Mouse (Mus musculus) limb, embryonic 14.5 days (tissue): ENCODE results near the gene Anks1b. TPM values are rescaled to one million over a fixed set of nuclear protein-coding genes. Genes with fewer than 3 reads are reported as not detected.

Experiments
- ATAC-seq: fragments of 200-750 bp; cut with Nextera tagmentation; 2 replicates; pipeline ENCODE4 v1.8.0; 2017; ENCODE audit warnings: low read depth, moderate number of reproducible peaks, moderate TSS enrichment; ENCODE audit not compliant: low FRiP score
- DNase-seq: peaks from one replicate; pipeline ENCODE4 v3.0.0-alpha.2; 2015; ENCODE audit warnings: low spot score
- H3K27ac ChIP-seq: fragments of 300-500 bp; sonication (generic); replicated peaks from 2 replicates; pipeline ENCODE4 v1.5.1; 2014; ENCODE audit warnings: low read depth, mild to moderate bottlenecking, low read length, moderate library complexity, mixed read lengths
- H3K27me3 ChIP-seq: fragments of 300-500 bp; sonication (generic); 2 replicates; pipeline ENCODE4 v1.6.1; 2014; ENCODE audit warnings: low read length, mixed read lengths; ENCODE audit not compliant: control insufficient read depth, insufficient read depth
- H3K36me3 ChIP-seq: fragments of 300-500 bp; sonication (generic); 2 replicates; pipeline ENCODE4 v1.6.1; 2014; ENCODE audit warnings: mild to moderate bottlenecking, low read length, moderate library complexity, mixed read lengths; ENCODE audit not compliant: control insufficient read depth, insufficient read depth
- H3K4me1 ChIP-seq: fragments of 300-500 bp; sonication (generic); 2 replicates; pipeline ENCODE4 v1.6.1; 2014; ENCODE audit warnings: antibody characterized with exemption, low read length, mixed read lengths; ENCODE audit not compliant: control insufficient read depth, insufficient read depth
- H3K4me2 ChIP-seq: fragments of 300-500 bp; sonication (generic); replicated peaks from 2 replicates; pipeline ENCODE4 v1.6.1; 2014; ENCODE audit warnings: low read depth, mild to moderate bottlenecking, low read length, moderate library complexity; ENCODE audit not compliant: severe bottlenecking
- H3K4me3 ChIP-seq: fragments of 300-500 bp; sonication (generic); replicated peaks from 2 replicates; pipeline ENCODE4 v1.5.1; 2014; ENCODE audit warnings: low read length
- H3K9ac ChIP-seq: fragments of 300-500 bp; sonication (generic); 2 replicates; pipeline ENCODE4 v1.6.1; 2014; ENCODE audit warnings: mild to moderate bottlenecking, low read depth, low read length, moderate library complexity; ENCODE audit not compliant: severe bottlenecking
- H3K9me3 ChIP-seq: fragments of 300-500 bp; sonication (generic); 2 replicates; pipeline ENCODE4 v1.6.1; 2016; ENCODE audit warnings: low read length; ENCODE audit not compliant: control insufficient read depth
- POLR2A ChIP-seq: fragments of 200-500 bp; IDR thresholded peaks from 2 replicates; pipeline ENCODE4 v1.8.0; 2012; ENCODE audit warnings: inconsistent platforms, mild to moderate bottlenecking, moderate library complexity, borderline replicate concordance; ENCODE audit not compliant: insufficient read depth, insufficient read length; ENCODE audit errors: extremely low read depth
- WGBS: fragments of 180-500 bp; shearing (Covaris S2); extraction: QIAGEN DNeasy Blood & Tissue Kit; methylation state at CpG from one replicate; pipeline ENCODE4 v1.1.7; 2014; 5-methylcytosine and 5-hydroxymethylcytosine counted together
- polyA plus RNA-seq, 2 experiments: library from polyadenylated mRNA; depleted of rRNA in 1 of 2; stranded (reverse) in 1 of 2; unstranded in 1 of 2; fragments of >200 nt; fragmentation: Nextera tagmentation in 1 of 2; extraction: Ambion mirVana in 1 of 2; gene quantifications; 2 replicates each; pipeline versions ENCODE4 v1.2.1 to v1.2.3; 2012 to 2014

Gene Anks1b
- polyA plus RNA-seq, 2 experiments = 2.6 to 4.3 TPM

- Histone ChIP-seq H3K4me3 (no peak overlapping the region), H3K9ac (no peak overlapping the region), H3K27me3 (no peaks in the 10 kb centered on the region), H3K36me3 (no peaks in the 10 kb centered on the region), H3K4me2 (no peak overlapping the region), H3K4me1 (no peaks in the 10 kb centered on the region), H3K27ac (no peak overlapping the region), H3K9me3 (no peaks in the 10 kb centered on the region)
- ATAC-seq = no peak
- no peak for TF ChIP-seq POLR2A
- WGBS = 47% methylated on average over 5 of the region's 5 CpGs
- DNase-seq = no peak
These were observed 1059.8 kb downstream of the Anks1b start for GRCm38 (mm10) chr10:90933088-90933487.

GRCm38 (mm10) chr10:90934678-90935077 is 1061.4 kb downstream of the Anks1b start:
- H3K9ac ChIP-seq = no peak overlapping the region
- no peak for TF ChIP-seq POLR2A
- no peak for ATAC-seq

DNA sequence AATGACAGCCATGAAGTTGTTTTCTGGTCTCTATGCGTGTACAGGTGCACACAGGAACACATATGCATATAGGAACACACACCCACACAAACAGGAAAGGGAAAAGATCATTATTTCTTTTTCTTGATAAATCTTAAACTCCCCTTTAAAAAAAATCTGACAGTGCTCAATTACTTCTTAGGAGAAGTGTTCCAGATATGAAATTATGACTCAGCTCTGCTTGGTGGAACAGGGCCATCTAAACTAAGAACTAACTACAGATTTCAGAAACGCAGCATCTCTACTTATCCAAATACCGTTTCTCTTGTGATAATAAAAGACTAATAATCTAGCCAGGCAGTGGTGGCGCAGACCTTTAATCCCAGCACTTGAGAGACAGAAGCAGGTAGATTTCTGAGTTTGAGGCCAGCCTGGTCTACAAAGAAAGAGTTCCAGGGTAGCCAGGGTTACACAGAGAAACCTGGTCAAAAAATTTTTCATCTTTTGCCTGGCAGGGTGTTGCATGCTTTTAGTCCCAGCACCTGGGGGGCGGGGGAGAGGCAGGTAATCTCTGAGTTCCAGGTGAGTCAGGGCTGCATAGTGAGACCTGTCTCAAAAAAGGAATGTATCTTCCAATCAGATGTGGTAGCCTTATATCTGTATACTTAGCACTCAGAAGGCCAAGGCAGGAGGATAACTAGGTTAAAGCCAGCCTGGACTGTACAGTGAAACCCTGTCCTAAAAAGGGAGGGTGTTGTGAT is 1064.6 kb downstream of the Anks1b start:
- Histone ChIP-seq H3K27ac (no peak overlapping the region), H3K9ac (no peak overlapping the region), H3K27me3 (no peaks in the 10 kb centered on the region), H3K4me3 (no peak overlapping the region), H3K36me3 (no peaks in the 10 kb centered on the region), H3K4me2 (no peak overlapping the region), H3K4me1 (no peaks in the 10 kb centered on the region), H3K9me3 (no peaks in the 10 kb centered on the region)
- no peak for TF ChIP-seq POLR2A
- DNase-seq = no peak
- 85% methylated on average over 5 of the region's 5 CpGs for WGBS
- ATAC-seq = no peak

More at GRCm38 (mm10) chr10:90934678-90935077, 1061.4 kb downstream of the Anks1b start:
- Histone ChIP-seq H3K4me3 (no peak overlapping the region), H3K4me1 (no peaks in the 10 kb centered on the region), H3K9me3 (no peaks in the 10 kb centered on the region), H3K27ac (no peak overlapping the region), H3K36me3 (no peaks in the 10 kb centered on the region), H3K4me2 (no peak overlapping the region), H3K27me3 (no peaks in the 10 kb centered on the region)
- DNase-seq = no peak
- 57% methylated on average over 13 of the region's 13 CpGs for WGBS

DNA sequence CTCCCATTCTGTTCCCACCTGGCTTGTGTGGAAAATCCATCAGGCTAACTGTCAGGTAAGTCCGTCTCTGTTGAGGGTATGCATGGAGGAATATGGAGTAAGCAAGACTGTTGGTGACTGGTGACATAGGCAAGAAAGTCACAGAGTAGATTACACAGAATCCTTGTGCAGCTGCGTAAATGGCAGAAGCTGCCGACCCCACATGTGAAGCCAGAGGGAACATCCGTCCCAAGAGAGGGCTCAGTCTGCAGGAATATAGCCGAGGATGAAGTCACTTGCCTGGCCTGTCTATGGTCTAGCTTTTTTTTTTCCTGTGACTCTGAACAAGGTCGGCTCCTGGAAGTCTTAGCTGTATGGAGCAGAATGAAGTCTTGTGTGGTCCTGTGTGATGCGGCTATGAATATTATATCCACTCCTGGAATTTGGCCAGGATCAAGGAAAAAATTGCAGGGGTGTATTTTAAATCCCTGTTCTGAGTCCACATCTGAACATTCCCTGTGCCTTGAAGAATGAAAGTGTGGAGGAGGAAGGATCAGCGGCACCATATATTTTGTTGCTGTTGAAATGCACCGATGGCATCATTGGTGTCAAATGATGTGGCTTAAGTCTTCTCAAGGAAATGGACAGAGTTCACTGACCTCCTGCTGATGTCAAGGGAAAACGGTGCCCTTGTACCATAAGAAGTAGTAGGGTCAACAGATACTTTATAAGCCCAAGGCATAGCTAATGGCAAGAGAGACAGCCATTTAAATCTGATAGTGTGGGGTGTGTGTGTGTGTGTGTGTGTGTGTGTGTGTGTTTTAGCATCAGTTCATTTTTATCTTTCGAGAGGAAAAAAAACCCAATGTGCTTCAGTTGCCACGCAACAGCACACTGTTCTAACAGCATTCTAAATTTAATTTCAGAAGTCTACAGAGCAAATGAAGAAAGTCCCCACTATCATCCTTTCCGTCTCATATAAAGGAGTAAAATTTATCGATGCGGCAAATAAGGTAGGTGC is 1067.5 kb downstream of the Anks1b start:
- ATAC-seq (no peak), DNase-seq (no peak)
- no peaks in the 10 kb centered on the region for H3K27me3 ChIP-seq
- H3K36me3 ChIP-seq = no peaks in the 10 kb centered on the region
- WGBS = 77% methylated on average over 15 of the region's 15 CpGs
- H3K4me1 ChIP-seq = no peaks in the 10 kb centered on the region
- H3K9me3 ChIP-seq = no peaks in the 10 kb centered on the region
- H3K27ac ChIP-seq = no peak overlapping the region
- no peak overlapping the region for H3K4me3 ChIP-seq
- TF ChIP-seq POLR2A = no peak
- no peak overlapping the region for H3K9ac ChIP-seq
- no peak overlapping the region for H3K4me2 ChIP-seq

DNA sequence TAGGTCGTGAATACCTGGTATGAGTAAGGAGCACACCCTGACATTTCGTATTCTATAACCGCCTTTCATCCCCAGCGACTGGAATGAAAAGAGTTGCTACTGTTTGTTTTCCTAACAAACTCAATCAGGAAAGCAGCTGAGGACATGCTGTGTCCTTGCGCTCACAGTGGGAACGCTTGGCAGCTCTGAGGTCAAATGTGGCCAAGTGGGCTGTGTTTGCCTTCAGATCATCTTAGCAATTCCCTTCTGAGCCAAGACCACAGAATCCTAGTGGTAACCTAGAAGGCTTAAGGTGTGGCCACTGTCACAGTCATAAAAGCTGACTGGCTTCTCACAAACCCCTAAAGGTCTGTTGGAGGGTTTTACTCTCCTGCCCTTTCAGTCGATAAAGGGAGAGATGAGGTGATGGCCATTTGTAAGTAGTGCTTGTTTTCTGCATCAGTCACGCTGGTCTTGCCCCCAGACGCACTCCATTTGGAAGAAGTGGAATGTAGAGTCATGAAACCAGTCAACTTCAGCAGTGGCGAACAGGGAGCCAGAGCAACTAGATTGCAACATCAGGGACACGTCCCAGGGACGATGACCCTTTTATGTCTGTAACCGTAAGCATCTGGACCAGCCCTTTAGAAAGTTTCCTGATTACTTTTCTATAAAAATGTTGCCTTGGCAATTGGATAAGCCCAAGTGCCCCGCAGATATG is 1068.8 kb downstream of the Anks1b start:
- TF ChIP-seq POLR2A = no peak
- DNase-seq = no peak
- no peak for ATAC-seq
- no peak overlapping the region for H3K4me2 ChIP-seq
- H3K9me3 ChIP-seq = no peaks in the 10 kb centered on the region
- H3K27me3 ChIP-seq = no peaks in the 10 kb centered on the region
- 86% methylated on average over 14 of the region's 14 CpGs for WGBS
- no peak overlapping the region for H3K4me3 ChIP-seq
- H3K27ac ChIP-seq = no peak overlapping the region
- no peaks in the 10 kb centered on the region for H3K4me1 ChIP-seq
- H3K36me3 ChIP-seq = no peaks in the 10 kb centered on the region
- H3K9ac ChIP-seq = no peak overlapping the region
